Mouse (Mus musculus) neural tube, embryonic 14.5 days (tissue): Measurements from ENCODE around the gene Mroh3. TPM values are rescaled to one million over a fixed set of nuclear protein-coding genes. Genes with fewer than 3 reads are reported as not detected.

ENCODE experiments used
- ATAC-seq: fragments of 200-750 bp; cut with Nextera tagmentation; 2 replicates; pipeline ENCODE4 v1.8.0; 2017; ENCODE audit warnings: low read depth, mild to moderate bottlenecking, moderate TSS enrichment, moderate library complexity
- H3K27ac ChIP-seq: fragments of 300-500 bp; sonication (generic); 2 replicates; pipeline ENCODE4 v1.5.1; 2014; ENCODE audit warnings: low read depth, mild to moderate bottlenecking, control low read depth, low read length, moderate library complexity, mixed read lengths
- H3K27me3 ChIP-seq: fragments of 300-500 bp; sonication (generic); 2 replicates; pipeline ENCODE4 v1.6.1; 2014; ENCODE audit warnings: low read length; ENCODE audit not compliant: control insufficient read depth, insufficient read depth
- H3K36me3 ChIP-seq: fragments of 300-500 bp; sonication (generic); 2 replicates; pipeline ENCODE4 v1.6.1; 2014; ENCODE audit warnings: low read length, mixed read lengths; ENCODE audit not compliant: control insufficient read depth, insufficient read depth
- H3K4me1 ChIP-seq: fragments of 300-500 bp; sonication (generic); 2 replicates; pipeline ENCODE4 v1.6.1; 2014; ENCODE audit warnings: low read length; ENCODE audit not compliant: control insufficient read depth, insufficient read depth
- H3K4me2 ChIP-seq: fragments of 300-500 bp; sonication (generic); 2 replicates; pipeline ENCODE4 v1.6.1; 2014; ENCODE audit warnings: mild to moderate bottlenecking, low read depth, low read length, control low read depth
- H3K4me3 ChIP-seq: fragments of 300-500 bp; sonication (generic); 2 replicates; pipeline ENCODE4 v1.5.1; 2014; ENCODE audit warnings: low read depth, low read length, control low read depth, mixed read lengths
- H3K9ac ChIP-seq: fragments of 300-500 bp; sonication (generic); replicated peaks from 2 replicates; pipeline ENCODE4 v1.6.1; 2014; ENCODE audit warnings: low read depth, mild to moderate bottlenecking, control low read depth, low read length, mixed read lengths
- H3K9me3 ChIP-seq: fragments of 300-500 bp; sonication (generic); 2 replicates; pipeline ENCODE4 v1.6.1; 2016; ENCODE audit warnings: low read length; ENCODE audit not compliant: control insufficient read depth
- WGBS: fragments of 180-500 bp; shearing (Covaris S2); extraction: QIAGEN DNeasy Blood & Tissue Kit; methylation state at CpG from one replicate; pipeline ENCODE4 v1.1.7; 2014; 5-methylcytosine and 5-hydroxymethylcytosine counted together
- polyA plus RNA-seq: library from polyadenylated mRNA; unstranded; fragments of >200 nt; fragmentation: Nextera tagmentation; extraction: Ambion mirVana; gene quantifications from 2 replicates; pipeline ENCODE4 v1.2.1, GENCODE M21; 2014

The Mroh3 gene
- polyA plus RNA-seq, 1 experiment from 2014 or later = not detected

GRCm38 (mm10) chr1:136137071-136137531 lies 75.5 kb downstream of the Mroh3 start:
- ATAC-seq = no peak
- H3K4me2 ChIP-seq = peak overlapping the region; percentile 33; the same call in 1 of the 2 replicates
- WGBS = 27% methylated on average over 7 of the region's 7 CpGs

GRCm38 (mm10) chr1:136136547-136136946 lies 76.1 kb downstream of the Mroh3 start:
- no peaks in the 10 kb centered on the region for H3K27me3 ChIP-seq
- no peaks in the 10 kb centered on the region for H3K36me3 ChIP-seq
- ATAC-seq = no peak
- H3K4me2 ChIP-seq = peak overlapping the region; percentile 33; the same call in 1 of the 2 replicates
- H3K9ac ChIP-seq = no peak overlapping the region
- no peak overlapping the region for H3K27ac ChIP-seq
- H3K4me1 ChIP-seq = peaks cover 79% of the 10 kb centered on the region
- no peak overlapping the region for H3K4me3 ChIP-seq
- no peaks in the 10 kb centered on the region for H3K9me3 ChIP-seq
- 52% methylated on average over 4 of the region's 4 CpGs for WGBS

More at GRCm38 (mm10) chr1:136137071-136137531, 75.5 kb downstream of the Mroh3 start:
- no peak overlapping the region for H3K9ac ChIP-seq
- H3K27me3 ChIP-seq = no peaks in the 10 kb centered on the region
- peaks cover 84% of the 10 kb centered on the region for H3K4me1 ChIP-seq
- peak overlapping the region; percentile 48 for H3K27ac ChIP-seq
- no peak overlapping the region for H3K4me3 ChIP-seq
- H3K36me3 ChIP-seq = no peaks in the 10 kb centered on the region
- no peaks in the 10 kb centered on the region for H3K9me3 ChIP-seq

GRCm38 (mm10) chr1:136135777-136136444 lies 76.7 kb downstream of the Mroh3 start:
- H3K4me3 ChIP-seq = no peak overlapping the region
- ATAC-seq = no peak
- H3K9ac ChIP-seq = 0 out of 2 replicates have a peak overlapping the region, but pooled peaks have one; percentile 7
- no peak overlapping the region for H3K27ac ChIP-seq
- H3K4me2 ChIP-seq = 0 out of 2 replicates have a peak overlapping the region, but pooled peaks have one; percentile 23
- no peaks in the 10 kb centered on the region for H3K27me3 ChIP-seq
- H3K4me1 ChIP-seq = peaks cover 72% of the 10 kb centered on the region
- no peaks in the 10 kb centered on the region for H3K36me3 ChIP-seq
- no peaks in the 10 kb centered on the region for H3K9me3 ChIP-seq
- 65% methylated on average over 6 of the region's 6 CpGs for WGBS

- Histone ChIP-seq H3K4me1 (peaks cover 67% of the 10 kb centered on the region), H3K9ac (no peak overlapping the region; the same call in 1 of the 2 replicates), H3K4me3 (0 out of 2 replicates have a peak overlapping the region, but pooled peaks have one; percentile 4), H3K27me3 (no peaks in the 10 kb centered on the region), H3K4me2 (peak overlapping the region; percentile 67; the same call in 1 of the 2 replicates), H3K36me3 (no peaks in the 10 kb centered on the region), H3K9me3 (no peaks in the 10 kb centered on the region), H3K27ac (no peak overlapping the region)
- ATAC-seq = no peak
- 30% methylated on average over 1 of the region's 1 CpGs for WGBS
Observed at GRCm38 (mm10) chr1:136135046-136135445, 77.6 kb downstream of the Mroh3 start.

DNA sequence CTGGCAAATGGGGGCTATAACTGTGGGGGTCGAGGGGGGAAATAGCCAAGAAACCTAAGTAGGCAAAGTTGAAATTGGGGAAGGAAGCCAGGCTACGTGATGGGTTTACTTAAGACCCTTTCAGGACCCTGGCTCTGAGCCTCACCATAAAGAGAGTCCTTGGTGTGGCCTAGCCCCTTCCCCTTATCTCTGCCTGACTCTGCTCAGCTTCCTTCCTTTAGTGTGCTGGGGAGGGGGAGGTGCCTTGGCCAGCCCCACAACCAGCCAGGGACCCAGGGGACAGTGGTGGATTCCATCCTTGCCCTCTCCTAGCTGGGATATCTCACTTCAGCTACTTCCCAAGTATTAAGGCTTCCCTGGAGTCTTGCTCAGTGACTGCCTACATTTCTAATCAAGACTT lies 78.1 kb downstream of the Mroh3 start:
- WGBS = 75% methylated on average over 2 of the region's 2 CpGs

DNA sequence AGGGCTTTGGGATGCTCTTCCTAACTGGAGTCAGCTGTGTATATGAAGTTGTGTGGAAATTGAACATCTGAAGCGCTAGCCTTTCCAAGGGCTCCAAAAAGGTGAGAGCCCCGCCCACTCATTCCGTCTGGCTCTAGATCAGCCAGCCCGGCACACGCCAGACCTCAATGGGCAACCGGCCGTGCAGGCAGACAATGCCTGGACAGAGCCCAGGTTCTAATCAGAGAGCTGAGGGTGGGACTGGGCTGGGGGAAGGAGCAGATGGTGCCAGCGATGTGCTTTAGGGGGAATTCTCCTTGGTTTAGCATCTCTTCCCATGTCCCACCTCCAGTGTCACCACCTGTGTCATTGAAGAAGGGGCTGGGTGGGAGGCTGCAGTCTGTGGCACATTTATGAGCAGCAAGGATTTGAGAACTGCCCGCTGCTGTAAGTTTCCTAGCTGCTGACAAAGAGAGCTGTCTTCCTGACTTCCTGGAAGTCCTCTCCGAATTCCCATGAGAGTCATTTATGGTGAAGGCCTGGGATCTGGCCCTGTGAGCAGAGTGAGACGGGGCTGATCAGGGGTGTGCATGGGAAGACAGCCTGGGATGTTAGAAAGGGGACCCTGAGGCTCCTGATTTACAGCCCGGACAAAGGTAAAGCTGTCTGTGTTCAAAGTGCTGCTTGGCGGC lies 78.9 kb downstream of the Mroh3 start:
- peak overlapping the region; percentile 98 for H3K4me3 ChIP-seq
- peak overlapping the region; percentile 97 for H3K9ac ChIP-seq
- peaks cover 57% of the 10 kb centered on the region for H3K4me1 ChIP-seq
- H3K9me3 ChIP-seq = no peaks in the 10 kb centered on the region
- ATAC-seq = no peak
- H3K27me3 ChIP-seq = no peaks in the 10 kb centered on the region
- 19% methylated on average over 13 of the region's 13 CpGs for WGBS
- peak overlapping the region; percentile 67 for H3K4me2 ChIP-seq
- peak overlapping the region; percentile 91 for H3K27ac ChIP-seq
- no peaks in the 10 kb centered on the region for H3K36me3 ChIP-seq

More for the DNA sequence above, 78.1 kb downstream of the Mroh3 start:
- Histone ChIP-seq H3K4me3 (peak overlapping the region; percentile 98; the same call in 1 of the 2 replicates), H3K4me2 (peak overlapping the region; percentile 67), H3K36me3 (no peaks in the 10 kb centered on the region), H3K9ac (no peak overlapping the region; the same call in 1 of the 2 replicates), H3K9me3 (no peaks in the 10 kb centered on the region), H3K4me1 (peaks cover 64% of the 10 kb centered on the region), H3K27me3 (no peaks in the 10 kb centered on the region), H3K27ac (no peak overlapping the region)
- ATAC-seq = no peak

DNA sequence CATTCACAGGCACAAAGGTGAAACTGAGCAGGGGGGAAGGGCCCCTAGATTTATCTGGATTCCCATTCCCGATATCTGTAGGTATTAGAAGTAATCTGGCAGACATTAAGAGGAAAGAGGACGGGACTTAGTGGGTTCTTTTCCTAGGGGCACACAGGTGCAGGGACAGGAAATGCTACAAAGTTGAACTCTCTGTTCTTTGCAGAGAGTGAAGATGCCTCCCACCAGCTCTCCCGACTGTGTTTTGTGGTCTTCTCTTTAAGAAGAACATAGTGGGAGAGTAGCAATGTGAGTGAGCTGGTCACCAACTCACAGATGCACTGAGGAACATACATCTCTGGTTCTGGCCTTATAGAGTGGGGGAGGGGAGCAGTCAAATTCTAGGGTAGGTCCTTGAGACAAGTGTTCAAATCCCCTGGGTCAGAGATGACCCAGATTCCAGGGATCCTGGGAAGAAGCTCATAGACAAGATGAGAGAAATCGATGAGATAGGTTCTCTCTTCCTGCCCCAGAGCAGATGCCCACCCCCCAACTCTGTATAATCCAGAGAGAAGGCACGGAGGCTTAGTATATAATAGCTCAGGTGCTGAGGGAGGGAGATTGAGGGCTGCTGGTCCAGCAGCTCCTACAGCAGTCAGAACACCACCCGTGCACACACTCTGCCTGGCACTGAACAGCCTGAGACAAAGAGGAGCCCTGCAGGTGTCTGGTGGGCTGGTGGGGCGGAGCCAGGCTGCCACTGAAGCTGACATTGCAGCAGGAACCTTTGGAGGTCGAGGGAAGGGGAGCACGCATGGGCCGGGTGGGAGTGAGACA lies 80.0 kb downstream of the Mroh3 start:
- no peaks in the 10 kb centered on the region for H3K36me3 ChIP-seq
- H3K27ac ChIP-seq = peak overlapping the region; percentile 91
- 18% methylated on average over 10 of the region's 10 CpGs for WGBS
- no peaks in the 10 kb centered on the region for H3K27me3 ChIP-seq
- H3K4me2 ChIP-seq = peak overlapping the region; percentile 67
- peak overlapping the region; percentile 97 for H3K9ac ChIP-seq
- H3K9me3 ChIP-seq = no peaks in the 10 kb centered on the region
- peak; percentile 8 for ATAC-seq
- H3K4me3 ChIP-seq = peak overlapping the region; percentile 98
- H3K4me1 ChIP-seq = peaks cover 46% of the 10 kb centered on the region
